12 mouse cellular contexts compared by ENCODE assay signal in genomic region chr9:65568787-65569186, GRCm38 (mm10). TPM values are rescaled to one million over a fixed set of nuclear protein-coding genes. Genes with fewer than 3 reads are reported as not detected.
DNase-seq lines count a peak whose midpoint lies in the region; ATAC-seq and TF ChIP-seq lines count a peak whose summit lies in the region.
"Had no signal": no experiment of that assay in that cellular context is flagged by ENCODE, and none has a peak within 500 bp of the region (broad histone marks: within the 10 kb centered on the region; RNA-seq: fewer than 3 reads in every experiment).

No protein-coding gene starts in this region.

- no peak for DNase-seq in heart, postnatal 10 days
- peak; percentile 76 for DNase-seq in CH12.LX (ENCODE audit: extremely low read depth)
- DNase-seq in cerebellum, adult 9-10 months = no peak
- DNase-seq in heart, embryonic 10.5 days (ENCODE audit: low spot score) = no peak
- DNase-seq: retina, postnatal 1 day had no signal

- H3K27ac ChIP-seq in heart, embryonic 13.5 days (replicated peaks) = peak overlapping the region; percentile 10; the same call in 1 of the 2 replicates
- peak overlapping the region; percentile 63 for H3K27ac ChIP-seq in CH12.LX (ENCODE audit: insufficient read depth, low read depth)
- peak overlapping the region; percentile 77 for H3K27ac ChIP-seq in intestine, embryonic 16.5 days (ENCODE audit: low read length)
- no peak overlapping the region for H3K27ac ChIP-seq in hindbrain, embryonic 12.5 days
- H3K27ac ChIP-seq in heart, embryonic 10.5 days = no peak overlapping the region

- no peak overlapping the region for H3K4me3 ChIP-seq in heart, embryonic 13.5 days
- H3K4me3 ChIP-seq in CH12.LX (replicated peaks in 1 of 3; ENCODE audit: low read depth in 2 of 3, low read length in 2 of 3, poor library complexity in 1 of 3) = no peak overlapping the region
- H3K4me3 ChIP-seq in intestine, embryonic 16.5 days (ENCODE audit: low read length) = no peak overlapping the region
- H3K4me3 ChIP-seq in megakaryocyte, embryonic 14.5 days (replicated peaks) = peak overlapping the region; percentile 69
- H3K4me3 ChIP-seq in hindbrain, embryonic 12.5 days = no peak overlapping the region
- H3K4me3 ChIP-seq in heart, embryonic 10.5 days = no peak overlapping the region

- no peaks in the 10 kb centered on the region for H3K27me3 ChIP-seq in heart, embryonic 13.5 days (replicated peaks)
- H3K27me3 ChIP-seq in CH12.LX (replicated peaks) = no peaks in the 10 kb centered on the region
- no peaks in the 10 kb centered on the region for H3K27me3 ChIP-seq in intestine, embryonic 16.5 days (replicated peaks; ENCODE audit: control insufficient read depth, insufficient read depth, low read length)
- no peaks in the 10 kb centered on the region for H3K27me3 ChIP-seq in megakaryocyte, embryonic 14.5 days (replicated peaks)
- H3K27me3 ChIP-seq in hindbrain, embryonic 12.5 days = no peaks in the 10 kb centered on the region
- H3K27me3 ChIP-seq in heart, embryonic 10.5 days (ENCODE audit: insufficient read depth, poor library complexity, severe bottlenecking) = no peaks in the 10 kb centered on the region

- dilution Hi-C loops in CH12.LX (cut with MboI; ENCODE audit: extremely low pct_ligation_motif_present, extremely low pct_unique_long_range_greater_than_20kb, low sequenced_read_pairs) = no loop called here

- peak; percentile 74 for TF ChIP-seq EP300 in CH12.LX (IDR thresholded peaks at IDR 0.05; ENCODE audit: low read length)

- no peak for TF ChIP-seq RAD21 in CH12.LX (IDR thresholded peaks at IDR 0.05; ENCODE audit: low read depth, low read length)

- H3K9me3 ChIP-seq in heart, embryonic 13.5 days = no peaks in the 10 kb centered on the region
- no peaks in the 10 kb centered on the region for H3K9me3 ChIP-seq in CH12.LX (replicated peaks; ENCODE audit: low read length)
- H3K9me3 ChIP-seq in intestine, embryonic 16.5 days (ENCODE audit: control insufficient read depth, low read length) = no peaks in the 10 kb centered on the region
- H3K9me3 ChIP-seq in megakaryocyte, embryonic 14.5 days = no peaks in the 10 kb centered on the region
- no peaks in the 10 kb centered on the region for H3K9me3 ChIP-seq in hindbrain, embryonic 12.5 days (replicated peaks)
- H3K9me3 ChIP-seq in heart, embryonic 10.5 days = no peaks in the 10 kb centered on the region

- ATAC-seq in heart, embryonic 13.5 days (ENCODE audit: extremely low read depth, insufficient number of reproducible peaks, low FRiP score, low TSS enrichment) = no peak
- no peak for ATAC-seq in intestine, embryonic 16.5 days
- ATAC-seq in hindbrain, embryonic 12.5 days (ENCODE audit: low FRiP score) = no peak

- 77% methylated on average over 6 of the region's 6 CpGs for WGBS in heart, embryonic 13.5 days
- 85% methylated on average over 6 of the region's 6 CpGs for WGBS in intestine, embryonic 16.5 days
- WGBS in hindbrain, embryonic 12.5 days = 97% methylated on average over 6 of the region's 6 CpGs
- 87% methylated on average over 6 of the region's 6 CpGs for WGBS in heart, embryonic 10.5 days

- H3K4me2 ChIP-seq in heart, embryonic 13.5 days = no peak overlapping the region
- H3K4me2 ChIP-seq in CH12.LX (ENCODE audit: insufficient read depth, low read depth, poor library complexity, severe bottlenecking) = peak overlapping the region; percentile 58; the same call in 1 of the 2 replicates
- no peak overlapping the region for H3K4me2 ChIP-seq in intestine, embryonic 16.5 days (ENCODE audit: low read depth, low read length)
- no peak overlapping the region for H3K4me2 ChIP-seq in hindbrain, embryonic 12.5 days (replicated peaks)

- H3K4me1 ChIP-seq in heart, embryonic 13.5 days = peaks cover 12% of the 10 kb centered on the region
- peaks cover 26 to 53% of the 10 kb centered on the region in 2 experiments for H3K4me1 ChIP-seq in CH12.LX (ENCODE audit: control insufficient read depth in 1 of 2, insufficient read depth in 2 of 2)
- H3K4me1 ChIP-seq in intestine, embryonic 16.5 days (ENCODE audit: control insufficient read depth, insufficient read depth, low read length) = peaks cover 4% of the 10 kb centered on the region
- H3K4me1 ChIP-seq in megakaryocyte, embryonic 14.5 days = peaks cover 92% of the 10 kb centered on the region
- H3K4me1 ChIP-seq in hindbrain, embryonic 12.5 days = no peaks in the 10 kb centered on the region
- H3K4me1 ChIP-seq in heart, embryonic 10.5 days = 0 out of 2 replicates have a peak, but pooled peaks cover 2% of the 10 kb centered on the region

- intact Hi-C loops in heart, postnatal 10 days (cut with DNase I) = no loop called here

- H3K79me2 ChIP-seq in CH12.LX (replicated peaks; ENCODE audit: control insufficient read depth, extremely low read depth, insufficient read depth, poor library complexity, severe bottlenecking) = peaks cover 20% of the 10 kb centered on the region

- TF ChIP-seq CTCF in CH12.LX (conservative IDR thresholded peaks at IDR 0.05 in 1 of 2, IDR thresholded peaks at IDR 0.05 in 1 of 2; ENCODE audit: low read depth in 2 of 2, low read length in 2 of 2) = no peak

- peak; percentile 38; the same call in 1 of the 2 replicates for TF ChIP-seq POLR2A in CH12.LX (IDR thresholded peaks at IDR 0.05; ENCODE audit: low read depth, low read length)

- peaks cover 78% of the 10 kb centered on the region for H3K36me3 ChIP-seq in heart, embryonic 13.5 days
- H3K36me3 ChIP-seq in CH12.LX (replicated peaks in 1 of 2; ENCODE audit: control insufficient read depth in 1 of 2, insufficient read depth in 1 of 2, low read length in 1 of 2) = peaks cover 70 to 83% of the 10 kb centered on the region in 2 experiments
- H3K36me3 ChIP-seq in intestine, embryonic 16.5 days (ENCODE audit: control insufficient read depth, insufficient read depth, low read length) = no peaks in the 10 kb centered on the region; the same call in 1 of the 2 replicates
- peaks cover 98% of the 10 kb centered on the region for H3K36me3 ChIP-seq in megakaryocyte, embryonic 14.5 days (replicated peaks; ENCODE audit: low read length)
- peaks cover 15% of the 10 kb centered on the region for H3K36me3 ChIP-seq in hindbrain, embryonic 12.5 days
- peaks cover 67% of the 10 kb centered on the region for H3K36me3 ChIP-seq in heart, embryonic 10.5 days

- in situ Hi-C loops in CH12.LX (cut with MboI; ENCODE audit: low pct_ligation_motif_present, low pct_unique_long_range_greater_than_20kb, low sequenced_read_pairs) = no loop called here

- no peak overlapping the region for H3K9ac ChIP-seq in heart, embryonic 13.5 days
- H3K9ac ChIP-seq in CH12.LX (ENCODE audit: insufficient read depth, low read depth) = peak overlapping the region; percentile 41
- H3K9ac ChIP-seq in intestine, embryonic 16.5 days (ENCODE audit: low read depth, low read length) = no peak overlapping the region
- H3K9ac ChIP-seq in hindbrain, embryonic 12.5 days = no peak overlapping the region

TF ChIP-seq in CH12.LX, 34 proteins besides CTCF, POLR2A, EP300 and RAD21 (continues in another document):
- TF ChIP-seq ZMIZ1 (IDR thresholded peaks at IDR 0.05; ENCODE audit: low read depth, low read length) (no peak), SMC3 (IDR thresholded peaks at IDR 0.05; ENCODE audit: low read depth, low read length) (no peak), TBP (conservative IDR thresholded peaks at IDR 0.05; ENCODE audit: low read depth, low read length) (no peak), NELFE (IDR thresholded peaks at IDR 0.05; ENCODE audit: low read depth, low read length) (no peak), RCOR1 (conservative IDR thresholded peaks at IDR 0.05; ENCODE audit: low read depth, low read length) (no peak), IRF4 (IDR thresholded peaks at IDR 0.05; ENCODE audit: low read depth, low read length) (no peak; the same call in 1 of the 2 replicates), ETS1 (conservative IDR thresholded peaks at IDR 0.05; ENCODE audit: low read depth, low read length) (peak; percentile 76), USF1 (IDR thresholded peaks at IDR 0.05; ENCODE audit: low read depth, low read length) (no peak)

RNA-seq across cellular contexts. Expression of gene Plekho2, which starts 11.1 kb away (rescaled TPM):
- 10.7 and 11.9 TPM in 2 replicates for polyA plus RNA-seq in heart, embryonic 13.5 days (2015; fragmentation: Nextera tagmentation; extraction: Ambion mirVana)
- 10 to 100 TPM; 18.3 to 21.2 TPM for total RNA-seq in heart, postnatal 10 days (2021)
- total RNA-seq in CH12.LX (2012; rRNA removed) (13.9 and 16.8 TPM in 2 replicates), CH12.LX (2014; rRNA removed) (7.2 and 7.9 TPM in 2 replicates)
- polyA plus RNA-seq in CH12.LX (2012; ENCODE audit: insufficient read length, low read depth) = 33.8 and 37.1 TPM in 2 replicates
- polyA plus RNA-seq in intestine, embryonic 16.5 days (2015; fragmentation: Nextera tagmentation; extraction: Ambion mirVana) = 11.3 and 11.9 TPM in 2 replicates
- 198 and 329 TPM in 2 replicates for polyA plus RNA-seq in megakaryocyte, embryonic 14.5 days (2012; ENCODE audit: insufficient read depth, low replicate concordance)
- polyA plus RNA-seq in hindbrain, embryonic 12.5 days (2016; fragmentation: Nextera tagmentation; extraction: Ambion mirVana) = 12.4 and 14.1 TPM in 2 replicates
- polyA plus RNA-seq in heart, embryonic 10.5 days (2016; fragmentation: Nextera tagmentation; extraction: Ambion mirVana) = 12.8 and 14.2 TPM in 2 replicates

RNA-seq across cellular contexts. Expression of gene Pif1, which starts 18.2 kb away (rescaled TPM):
- polyA plus RNA-seq in heart, embryonic 13.5 days (2015; fragmentation: Nextera tagmentation; extraction: Ambion mirVana) = 10.3 and 11.8 TPM in 2 replicates
- 1 to 10 TPM; 1.9 to 2.4 TPM for total RNA-seq in heart, postnatal 10 days (2021)
- 12.2 and 15.7 TPM in 2 replicates for total RNA-seq in CH12.LX (2012; rRNA removed)
- total RNA-seq in CH12.LX (2014; rRNA removed) = 11.2 and 13.3 TPM in 2 replicates
- polyA plus RNA-seq in CH12.LX (2012; ENCODE audit: insufficient read length, low read depth) = 12.3 and 14.5 TPM in 2 replicates
- polyA plus RNA-seq in intestine, embryonic 16.5 days (2015; fragmentation: Nextera tagmentation; extraction: Ambion mirVana) = 7.6 and 9.0 TPM in 2 replicates
- polyA plus RNA-seq in megakaryocyte, embryonic 14.5 days (2012; ENCODE audit: insufficient read depth, low replicate concordance) = 3.9 and 6.9 TPM in 2 replicates
- 13.9 and 16.5 TPM in 2 replicates for polyA plus RNA-seq in hindbrain, embryonic 12.5 days (2016; fragmentation: Nextera tagmentation; extraction: Ambion mirVana)
- polyA plus RNA-seq in heart, embryonic 10.5 days (2016; fragmentation: Nextera tagmentation; extraction: Ambion mirVana) = 16.7 and 17.7 TPM in 2 replicates
- total RNA-seq: gastrocnemius, adult 8-10 months had no signal

RNA-seq across cellular contexts. Expression of gene Ankdd1a, which starts 48.8 kb away (rescaled TPM):
- not detected in 2 replicates for polyA plus RNA-seq in heart, embryonic 13.5 days (2015; fragmentation: Nextera tagmentation; extraction: Ambion mirVana)
- under 1 TPM in 1 of 2 experiments, not detected in 1; 0.22 TPM for total RNA-seq in heart, postnatal 10 days (2021)
- total RNA-seq in CH12.LX (2012; rRNA removed) (not detected in 2 replicates), CH12.LX (2014; rRNA removed) (not detected in 2 replicates)
- not detected in 2 replicates for polyA plus RNA-seq in CH12.LX (2012; ENCODE audit: insufficient read length, low read depth)
- polyA plus RNA-seq in intestine, embryonic 16.5 days (2015; fragmentation: Nextera tagmentation; extraction: Ambion mirVana) = not detected in 2 replicates
- polyA plus RNA-seq in megakaryocyte, embryonic 14.5 days (2012; ENCODE audit: insufficient read depth, low replicate concordance) = 2.0 TPM in 1 of 2 replicates, not detected in the other
- 0.22 TPM in 1 of 2 replicates, not detected in the other for polyA plus RNA-seq in hindbrain, embryonic 12.5 days (2016; fragmentation: Nextera tagmentation; extraction: Ambion mirVana)
- not detected in 2 replicates for polyA plus RNA-seq in heart, embryonic 10.5 days (2016; fragmentation: Nextera tagmentation; extraction: Ambion mirVana)
- total RNA-seq: gastrocnemius, adult 8-10 months had no signal
- polyA plus RNA-seq: heart, embryonic 16.5 days; intestine, embryonic 14.5 days had no signal

Comparison
In these comparisons a context has a peak if more than half of its experiments do, and no peak if none do; other contexts are left out.
1. H3K27ac ChIP-seq: peak in heart, embryonic 13.5 days (single experiment), CH12.LX (single experiment) and intestine, embryonic 16.5 days (single experiment); none in hindbrain, embryonic 12.5 days (single experiment) and heart, embryonic 10.5 days (single experiment).